Mouse (Mus musculus) subcutaneous adipose tissue, adult 2 months (tissue): ENCODE measurements around the gene Brms1l. TPM values are rescaled to one million over a fixed set of nuclear protein-coding genes. Genes with fewer than 3 reads are reported as not detected.

Experiments
- polyA plus RNA-seq: library from polyadenylated mRNA; depleted of rRNA; stranded (reverse); fragments of >200 nt; gene quantifications from 2 replicates; pipeline ENCODE4 v1.2.3, GENCODE M21; 2012; ENCODE audit warnings: low replicate concordance; rRNA removed

The Brms1l gene
- polyA plus RNA-seq: 12.2 and 18.4 TPM in 2 replicates

DNA sequence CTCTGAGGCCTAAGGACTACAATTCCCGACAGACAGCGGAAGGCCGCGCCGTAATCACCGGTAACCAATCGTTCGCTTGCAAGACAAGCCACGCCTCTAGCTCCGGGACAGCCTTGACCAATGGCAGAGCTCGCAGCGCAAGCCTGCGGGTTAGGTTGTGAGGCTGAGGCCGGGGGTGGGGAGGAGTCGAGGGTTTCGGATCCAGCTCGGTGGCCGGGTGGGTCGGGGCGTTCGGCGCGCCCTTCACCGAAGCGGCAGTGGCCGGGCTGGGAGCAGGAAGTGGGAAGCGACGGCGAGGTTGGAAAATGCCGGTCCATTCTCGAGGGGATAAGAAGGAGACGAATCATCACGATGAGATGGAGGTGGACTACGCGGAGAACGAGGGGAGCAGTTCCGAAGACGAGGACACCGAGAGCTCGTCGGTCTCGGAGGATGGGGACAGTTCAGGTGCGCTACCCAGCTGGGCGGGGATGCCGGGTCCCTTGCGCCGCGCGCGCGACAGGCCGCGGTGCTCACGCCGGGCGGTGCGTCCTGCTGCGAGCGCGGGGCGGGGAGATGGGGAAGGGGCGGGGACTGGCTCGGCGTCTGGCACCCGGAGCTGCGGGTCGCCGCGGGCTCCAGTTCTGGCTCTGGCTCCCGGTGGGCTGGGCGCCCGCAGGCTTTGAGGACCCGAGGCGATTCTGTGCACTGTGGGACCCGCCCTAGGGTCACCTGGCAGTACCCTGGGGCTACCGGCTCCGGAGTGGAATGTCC is at the start of gene Brms1l:
Gene Brms1l (plus strand): TSS at position 126 of the 753 bp plus-strand sequence.

DNA sequence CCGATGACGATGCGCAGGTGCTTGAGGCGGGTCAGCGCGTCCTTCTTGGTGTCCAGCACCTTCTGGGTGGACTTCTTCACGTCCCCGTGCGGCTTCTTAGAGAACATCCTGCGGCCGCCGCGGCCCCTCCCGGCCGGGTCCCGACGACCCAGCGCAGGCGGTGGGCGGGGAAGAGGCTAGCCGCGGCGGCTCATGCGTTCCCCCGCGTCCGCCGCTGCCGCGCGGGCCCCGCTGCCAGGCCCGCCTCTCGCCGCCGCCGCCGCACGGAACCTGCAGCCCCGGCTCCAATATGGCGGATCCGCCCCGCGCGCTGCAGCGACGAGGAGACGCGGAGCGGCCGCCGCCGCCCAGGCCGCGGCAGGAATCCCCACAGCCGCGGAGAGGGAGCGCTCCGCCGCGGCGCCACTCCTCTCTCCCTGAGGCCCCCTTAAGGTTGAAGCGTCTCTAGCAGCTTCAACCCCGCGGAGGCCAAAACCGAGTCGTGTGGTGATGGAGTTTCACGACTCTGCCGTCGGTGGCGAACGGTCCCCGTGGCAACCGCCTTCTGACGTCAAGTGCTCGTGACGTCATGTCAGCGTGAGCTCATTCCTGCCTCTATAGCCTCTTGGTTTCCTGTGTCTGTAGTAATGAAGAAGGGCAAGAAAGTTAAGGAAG is 15.3 kb upstream of the Brms1l start, which contains the start of gene Ralgapa1:
Gene Ralgapa1 (minus strand): TSS at position 507 of the 654 bp plus-strand sequence.

Other genes with a start within 250 kb of the Brms1l start
- gene Insm2, start 236.9 kb upstream of the Brms1l start, polyA plus RNA-seq: not detected in 2 replicates
- gene Ralgapa1, start 15.2 kb upstream of the Brms1l start, polyA plus RNA-seq: 39.1 and 46.0 TPM in 2 replicates